Mouse (Mus musculus) cerebellum, adult 11-12 months (tissue): Measurements from ENCODE around the gene Slc16a9.

ENCODE experiments used
- DNase-seq: peaks from one replicate; pipeline ENCODE4 v3.0.0; 2022

Gene Slc16a9

DNA sequence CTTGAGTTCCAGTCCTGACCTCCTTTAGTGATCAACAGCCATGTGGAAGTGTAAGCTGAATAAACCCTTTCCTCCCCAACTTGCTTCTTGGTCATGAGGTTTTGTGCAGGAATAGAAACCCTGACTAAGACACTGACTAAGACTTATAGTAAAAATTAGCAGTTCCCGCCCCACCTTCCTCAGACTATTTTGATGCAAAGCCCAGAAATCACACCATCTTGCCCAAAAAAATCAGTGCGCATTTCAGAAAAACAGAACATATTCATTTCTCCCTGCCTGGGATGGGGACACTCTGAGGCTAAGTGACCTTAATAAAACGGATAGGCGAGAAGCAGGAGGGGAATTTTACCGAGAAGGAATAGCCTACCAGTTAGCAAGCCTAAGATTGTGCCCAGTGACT lies 60.8 kb downstream of the Slc16a9 start:
- no peak for DNase-seq

DNA sequence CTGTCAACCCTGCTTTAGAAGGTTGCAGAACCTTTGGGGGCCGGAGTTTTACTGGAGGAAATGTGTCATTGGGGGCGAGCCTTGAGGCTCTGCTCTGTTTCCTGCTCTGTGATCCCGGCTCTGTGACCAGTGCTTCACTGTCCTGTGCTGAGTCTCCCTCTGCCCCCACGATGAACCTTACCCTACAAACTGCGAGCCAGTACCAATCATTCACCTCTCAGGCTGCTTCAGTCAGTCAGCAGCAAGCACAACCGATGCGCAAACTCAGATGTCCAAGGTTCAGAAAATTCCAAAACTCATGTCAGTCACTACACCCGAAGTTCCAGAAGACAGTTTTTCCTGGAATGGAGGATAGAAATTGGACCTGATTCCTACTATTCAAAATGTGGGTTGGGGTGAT lies 64.5 kb downstream of the Slc16a9 start:
- no peak for DNase-seq

DNA sequence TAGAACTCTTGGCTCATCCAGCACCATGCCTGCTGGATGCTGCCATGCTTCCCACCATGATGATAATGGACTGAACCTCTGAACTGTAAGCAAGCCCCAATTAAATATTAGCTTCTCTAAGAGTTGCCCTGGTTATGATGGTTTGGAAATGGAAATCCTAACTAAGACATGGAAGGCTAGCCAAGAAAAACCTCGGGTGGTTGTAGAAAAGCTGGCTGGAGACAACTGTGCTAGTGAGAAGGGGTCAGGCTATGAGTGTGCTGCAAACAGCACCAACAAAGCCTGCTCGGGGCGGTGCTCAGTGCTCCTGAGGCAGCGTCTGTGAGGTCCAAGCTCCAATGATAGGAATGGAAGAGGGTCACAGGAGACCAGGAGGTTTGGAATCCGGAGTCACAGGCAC lies 65.7 kb downstream of the Slc16a9 start:
- no peak for DNase-seq

DNA sequence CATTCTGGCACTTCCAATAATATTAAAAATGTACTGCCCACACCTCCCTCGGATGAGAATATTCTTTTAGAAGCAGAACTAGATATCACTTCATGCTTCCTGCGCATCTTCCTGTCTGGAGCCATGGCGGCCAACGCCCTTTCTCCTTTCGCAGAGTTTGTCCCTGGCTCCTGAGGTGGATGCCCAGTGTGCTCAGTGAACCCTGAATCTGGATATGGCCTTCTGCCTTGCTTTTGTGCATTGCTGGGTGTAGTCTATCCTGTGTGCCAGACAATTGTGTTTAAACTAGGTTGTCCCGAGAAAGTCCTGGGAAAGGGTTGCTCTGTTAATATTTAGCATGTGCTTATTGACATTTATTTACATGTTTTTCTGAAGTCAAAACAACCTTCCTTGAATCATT lies 71.0 kb downstream of the Slc16a9 start:
- no peak for DNase-seq

DNA sequence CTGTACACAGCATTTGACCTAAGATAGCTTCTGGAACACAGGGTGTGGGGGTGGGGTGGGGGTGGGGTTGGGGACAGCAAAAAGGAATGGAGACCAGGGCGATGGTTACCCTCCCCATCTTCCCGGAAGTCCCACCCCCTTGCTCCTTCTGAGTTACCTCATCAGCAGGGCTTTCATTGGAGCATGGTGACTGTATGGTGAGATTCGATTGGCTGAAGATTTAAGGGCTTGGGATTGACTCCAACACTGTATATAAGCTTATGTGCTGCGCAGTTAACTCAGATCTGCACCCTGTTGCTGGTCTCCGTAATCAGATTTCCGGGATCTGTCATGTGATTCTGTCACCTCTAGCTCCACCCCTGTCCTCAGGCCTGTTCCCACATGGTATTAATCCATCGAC lies 72.0 kb downstream of the Slc16a9 start:
- no peak for DNase-seq

DNA sequence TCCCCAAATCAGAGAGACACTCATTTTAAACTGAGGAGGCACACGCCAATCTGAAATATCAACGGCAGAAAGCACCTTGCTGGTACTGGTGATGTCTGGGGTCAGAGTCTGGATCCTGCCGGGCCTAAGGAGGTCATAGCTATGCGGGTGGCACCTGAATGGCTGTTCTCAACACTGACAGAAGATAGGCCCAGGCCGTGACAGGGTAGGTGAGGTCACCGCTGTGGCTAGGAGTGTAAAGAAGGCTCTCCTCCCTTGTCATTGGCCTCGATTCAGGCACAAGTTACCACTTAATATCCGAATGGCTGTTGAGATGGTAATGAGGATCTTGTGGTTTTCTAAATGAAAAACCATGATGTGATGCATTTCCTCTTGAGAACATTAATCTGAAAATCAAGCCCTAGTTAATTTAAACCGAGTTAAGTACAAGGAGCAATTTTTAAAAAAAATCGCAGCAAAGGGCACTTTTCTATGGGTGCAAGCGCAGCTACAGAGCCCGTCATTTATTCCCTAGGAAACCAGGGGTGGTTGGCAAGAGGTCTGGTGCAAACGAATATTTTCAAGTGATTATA lies 72.6 kb downstream of the Slc16a9 start:
- no peak for DNase-seq

DNA sequence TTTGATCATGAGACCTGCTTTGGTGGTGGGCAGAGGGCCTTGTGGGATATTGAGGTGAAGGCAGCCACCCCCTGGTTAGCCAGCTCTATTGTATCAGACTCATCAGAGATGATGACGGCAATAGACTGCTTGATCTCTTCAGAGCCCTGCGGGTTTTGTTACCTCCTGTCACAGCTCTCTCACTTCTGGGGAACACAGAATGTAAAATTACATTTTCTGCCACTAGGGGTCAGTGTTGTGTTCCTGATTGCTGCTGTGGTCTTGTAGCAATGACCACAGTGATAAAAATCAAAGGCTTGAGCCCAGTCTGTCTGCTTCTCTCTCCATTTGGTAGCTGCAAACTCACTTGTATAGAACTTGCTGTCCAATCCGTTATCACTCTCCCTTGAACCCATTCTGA lies 73.7 kb downstream of the Slc16a9 start:
- peak; percentile 27 for DNase-seq

DNA sequence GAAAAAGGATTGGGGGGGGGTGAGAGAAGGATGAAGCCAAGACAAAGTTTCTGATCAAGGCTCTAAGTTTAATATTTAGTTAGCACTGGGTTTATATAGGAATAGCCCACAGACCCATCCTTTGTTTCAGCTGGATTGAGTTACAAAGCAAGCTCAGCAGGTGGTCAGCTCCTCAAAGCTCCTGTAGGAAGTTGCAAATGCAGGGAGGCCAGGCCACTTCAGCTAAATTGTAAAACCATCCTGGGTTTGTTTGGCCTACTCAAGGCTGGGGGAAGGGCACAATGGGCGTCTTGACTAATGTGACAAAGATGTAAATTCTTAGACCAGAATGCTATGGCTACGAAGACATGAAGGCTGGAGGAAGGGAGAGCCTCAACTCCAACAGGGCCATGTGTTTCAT lies 80.6 kb downstream of the Slc16a9 start:
- no peak for DNase-seq

DNA sequence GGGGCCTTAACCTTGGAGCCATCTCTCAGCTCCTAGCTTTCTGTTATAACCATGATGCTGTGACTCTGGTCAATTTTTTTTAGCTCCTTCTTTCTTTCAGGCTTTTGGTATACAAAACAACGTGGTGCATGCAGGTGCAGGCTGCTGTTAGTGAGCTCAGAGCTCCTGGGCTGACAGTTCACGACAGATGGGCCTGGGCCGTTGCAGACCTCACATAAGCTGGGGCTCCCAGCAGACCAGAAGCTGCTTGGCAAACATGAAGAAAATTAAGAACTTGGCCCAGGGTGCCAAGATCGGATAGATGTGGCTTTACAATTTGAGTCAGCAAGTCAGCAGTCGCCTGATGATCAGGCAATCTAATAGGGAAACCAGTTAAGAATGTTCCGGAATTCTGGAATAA lies 82.4 kb downstream of the Slc16a9 start:
- no peak for DNase-seq

DNA sequence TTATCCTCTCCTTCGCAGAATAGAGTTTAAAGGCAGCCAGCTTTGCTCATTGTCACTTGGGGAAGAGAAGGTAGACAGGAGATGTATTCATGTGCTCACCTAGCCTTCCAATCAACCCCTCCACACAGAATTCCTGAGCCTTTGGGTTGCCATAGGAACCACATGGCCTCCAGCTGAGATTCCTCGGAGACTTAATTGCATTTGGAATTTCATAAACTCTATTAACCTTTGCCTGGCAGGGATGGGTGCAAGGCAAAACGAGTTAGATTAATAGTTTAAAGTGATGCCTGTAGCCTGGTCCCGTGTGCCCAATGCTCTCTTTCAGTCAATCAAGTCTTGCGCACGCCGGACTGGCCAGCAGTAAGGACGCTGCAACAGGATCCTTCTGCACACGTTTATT lies 83.2 kb downstream of the Slc16a9 start:
- no peak for DNase-seq
